Comparison of ENCODE assay signal across 8 mouse cellular contexts in genomic region chr8:85299434-85300077, GRCm38 (mm10). TPM values are rescaled to one million over a fixed set of nuclear protein-coding genes. Genes with fewer than 3 reads are reported as not detected.
DNase-seq lines count a peak whose midpoint lies in the region; ATAC-seq lines count a peak whose summit lies in the region.

Orc6 (plus strand) TSS chr8:85299632.
Vps35 (minus strand) TSS chr8:85299802.

- H3K4me3 ChIP-seq in brown adipose tissue, adult 24 weeks (ENCODE audit: insufficient read depth, low read depth, low read length): peak within 1 kb of the TSS; percentile 78
- peak within 1 kb of the TSS; percentile 97 for H3K4me3 ChIP-seq in heart, embryonic 13.5 days
- H3K4me3 ChIP-seq in liver, embryonic 12.5 days: peak within 1 kb of the TSS; percentile 99
- H3K4me3 ChIP-seq in stomach, embryonic 15.5 days (replicated peaks): peak within 1 kb of the TSS; percentile 84

- peak within 1 kb of the TSS; percentile 86 for H3K4me2 ChIP-seq in heart, embryonic 13.5 days
- H3K4me2 ChIP-seq in liver, embryonic 12.5 days: peak within 1 kb of the TSS; percentile 79
- H3K4me2 ChIP-seq in stomach, embryonic 15.5 days: peak within 1 kb of the TSS; percentile 65

- under 1% methylated on average over 63 of the region's 63 CpGs for WGBS in heart, embryonic 13.5 days
- WGBS in liver, embryonic 12.5 days (ENCODE audit: insufficient replicate concordance): under 1% methylated on average over 63 of the region's 63 CpGs
- under 1% methylated on average over 63 of the region's 63 CpGs for WGBS in stomach, embryonic 15.5 days

- H3K27me3 ChIP-seq in heart, embryonic 13.5 days (replicated peaks): no peaks in the 10 kb centered on the region
- no peaks in the 10 kb centered on the region for H3K27me3 ChIP-seq in liver, embryonic 12.5 days (replicated peaks)
- H3K27me3 ChIP-seq in stomach, embryonic 15.5 days (replicated peaks): no peaks in the 10 kb centered on the region

- peak within 1 kb of the TSS; percentile 99 for H3K27ac ChIP-seq in brown adipose tissue, adult 24 weeks (replicated peaks; ENCODE audit: low read depth, low read length)
- H3K27ac ChIP-seq in heart, embryonic 13.5 days (replicated peaks): peak within 1 kb of the TSS; percentile 98
- peak within 1 kb of the TSS; percentile 94 for H3K27ac ChIP-seq in liver, embryonic 12.5 days
- H3K27ac ChIP-seq in stomach, embryonic 15.5 days: peak within 1 kb of the TSS; percentile 96

- no peaks in the 10 kb centered on the region for H3K4me1 ChIP-seq in brown adipose tissue, adult 24 weeks (ENCODE audit: control insufficient read depth, insufficient read depth, insufficient read length, low read length)
- H3K4me1 ChIP-seq in heart, embryonic 13.5 days: peaks cover 38% of the 10 kb centered on the region
- H3K4me1 ChIP-seq in liver, embryonic 12.5 days: peaks cover 38% of the 10 kb centered on the region
- peaks cover 12% of the 10 kb centered on the region; the same call in 1 of the 2 replicates for H3K4me1 ChIP-seq in stomach, embryonic 15.5 days

- ATAC-seq in heart, embryonic 13.5 days (ENCODE audit: extremely low read depth, insufficient number of reproducible peaks, low FRiP score, low TSS enrichment): peak; percentile 95
- peak; percentile 97 for ATAC-seq in liver, embryonic 12.5 days
- peak; percentile 98 for ATAC-seq in stomach, embryonic 15.5 days (ENCODE audit: insufficient read depth, low FRiP score, low read depth)

- no peaks in the 10 kb centered on the region for H3K9me3 ChIP-seq in heart, embryonic 13.5 days
- H3K9me3 ChIP-seq in liver, embryonic 12.5 days (replicated peaks): no peaks in the 10 kb centered on the region
- no peaks in the 10 kb centered on the region for H3K9me3 ChIP-seq in stomach, embryonic 15.5 days

- peak; percentile 97 for DNase-seq in CD4-positive, CD25-positive, alpha-beta regulatory T cell, adult 2 months (ENCODE audit: low read depth, low spot score)
- DNase-seq in fat pad, adult 2 months (ENCODE audit: extremely low read depth, low read depth, low spot score): peak; percentile 52
- DNase-seq in kidney, postnatal 10 days: peak; percentile 98
- peak; percentile 95 to 96 for DNase-seq in natural killer cell, adult 2 months (ENCODE audit: low spot score in 2 of 2)

- peak within 1 kb of the TSS; percentile 94 for H3K9ac ChIP-seq in heart, embryonic 13.5 days
- H3K9ac ChIP-seq in liver, embryonic 12.5 days: peak within 1 kb of the TSS; percentile 95
- H3K9ac ChIP-seq in stomach, embryonic 15.5 days: peak within 1 kb of the TSS; percentile 86

- H3K36me3 ChIP-seq in heart, embryonic 13.5 days: peaks cover 35% of the 10 kb centered on the region
- peaks cover 35% of the 10 kb centered on the region for H3K36me3 ChIP-seq in liver, embryonic 12.5 days
- 0 out of 2 replicates have a peak, but pooled peaks cover 3% of the 10 kb centered on the region for H3K36me3 ChIP-seq in stomach, embryonic 15.5 days

RNA-seq across cellular contexts. Expression of gene Orc6, which starts in this region (rescaled TPM):
- polyA plus RNA-seq in brown adipose tissue, adult 24 weeks (2012; ENCODE audit: insufficient read depth, insufficient read length, missing spikeins): 20.9 and 21.2 TPM in 2 replicates
- 66.2 and 69.6 TPM in 2 replicates for polyA plus RNA-seq in heart, embryonic 13.5 days (2015; fragmentation: Nextera tagmentation; extraction: Ambion mirVana)
- 111 and 117 TPM in 2 replicates for polyA plus RNA-seq in liver, embryonic 12.5 days (2016; fragmentation: Nextera tagmentation; extraction: Ambion mirVana)
- 93.6 and 95.4 TPM in 2 replicates for polyA plus RNA-seq in stomach, embryonic 15.5 days (2015; fragmentation: Nextera tagmentation; extraction: Ambion mirVana)

RNA-seq across cellular contexts. Expression of gene Vps35, which starts in this region (rescaled TPM):
- 76.0 and 79.0 TPM in 2 replicates for polyA plus RNA-seq in brown adipose tissue, adult 24 weeks (2012; ENCODE audit: insufficient read depth, insufficient read length, missing spikeins)
- 103 and 107 TPM in 2 replicates for polyA plus RNA-seq in heart, embryonic 13.5 days (2015; fragmentation: Nextera tagmentation; extraction: Ambion mirVana)
- polyA plus RNA-seq in liver, embryonic 12.5 days (2016; fragmentation: Nextera tagmentation; extraction: Ambion mirVana): 129 and 133 TPM in 2 replicates
- polyA plus RNA-seq in stomach, embryonic 15.5 days (2015; fragmentation: Nextera tagmentation; extraction: Ambion mirVana): 131 and 144 TPM in 2 replicates

Comparison
In these comparisons a context has a peak if more than half of its experiments do, and no peak if none do; other contexts are left out.
1. Peak in every context shown above with its lines: DNase-seq, ATAC-seq, H3K4me3 ChIP-seq and H3K27ac ChIP-seq.